Mouse (Mus musculus) heart, postnatal 0 days (tissue): ENCODE results near the gene Nfs1. TPM values are rescaled to one million over a fixed set of nuclear protein-coding genes. Genes with fewer than 3 reads are reported as not detected.
A peak's percentile ranks its signal among the peaks of the same experiment; 100 is the strongest.

Experiments used
- ATAC-seq: fragments of 200-750 bp; cut with Nextera tagmentation; 2 replicates; pipeline ENCODE4 v1.8.0; 2017; ENCODE audit warnings: low read depth, moderate number of reproducible peaks, moderate library complexity; ENCODE audit not compliant: insufficient read depth
- DNase-seq: peaks from one replicate; pipeline ENCODE4 v3.0.0-alpha.2; 2016; ENCODE audit warnings: low spot score
- H3K27ac ChIP-seq: fragments of 300-500 bp; sonication (generic); 2 replicates; pipeline ENCODE4 v1.5.1; 2014; ENCODE audit warnings: low read depth, mild to moderate bottlenecking
- H3K27me3 ChIP-seq: fragments of 300-500 bp; sonication (generic); 2 replicates; pipeline ENCODE4 v1.6.1; 2014; ENCODE audit warnings: low read length, mixed read lengths; ENCODE audit not compliant: control insufficient read depth, insufficient read depth
- H3K36me3 ChIP-seq: fragments of 300-500 bp; sonication (generic); replicated peaks from 2 replicates; pipeline ENCODE4 v1.6.1; 2014; ENCODE audit warnings: low read length, mixed read lengths; ENCODE audit not compliant: control insufficient read depth, insufficient read depth
- H3K4me1 ChIP-seq: fragments of 300-500 bp; sonication (generic); 2 replicates; pipeline ENCODE4 v1.6.1; 2014; ENCODE audit warnings: antibody characterized with exemption; ENCODE audit not compliant: control insufficient read depth, insufficient read depth
- H3K4me2 ChIP-seq: fragments of 300-500 bp; sonication (generic); 2 replicates; pipeline ENCODE4 v1.6.1; 2014; ENCODE audit warnings: low read depth, mild to moderate bottlenecking, low read length, moderate library complexity
- H3K4me3 ChIP-seq: fragments of 300-500 bp; sonication (generic); 2 replicates; pipeline ENCODE4 v1.5.1; 2014; ENCODE audit warnings: low read depth, low read length
- H3K9ac ChIP-seq: fragments of 300-500 bp; sonication (generic); replicated peaks from 2 replicates; pipeline ENCODE4 v1.6.1; 2014; ENCODE audit warnings: low read depth, low read length, mixed read lengths
- H3K9me3 ChIP-seq: fragments of 300-500 bp; sonication (generic); replicated peaks from 2 replicates; pipeline ENCODE4 v1.6.1; 2016; ENCODE audit warnings: low read length; ENCODE audit not compliant: control insufficient read depth
- CTCF ChIP-seq: IDR thresholded peaks from 2 replicates; pipeline ENCODE4 v1.5.1; 2016; ENCODE audit warnings: antibody characterized with exemption, control low read depth, low read depth
- EP300 ChIP-seq: IDR thresholded peaks from 2 replicates; pipeline ENCODE4 v1.6.1; 2016; ENCODE audit warnings: antibody characterized with exemption, low read depth
- WGBS: fragments of 180-500 bp; shearing (Covaris S2); extraction: QIAGEN DNeasy Blood & Tissue Kit; methylation state at CpG from one replicate; pipeline ENCODE4 v1.1.7; 2014; 5-methylcytosine and 5-hydroxymethylcytosine counted together
- polyA plus RNA-seq: library from polyadenylated mRNA; unstranded; fragments of >200 nt; fragmentation: Nextera tagmentation; extraction: Ambion mirVana; gene quantifications from 2 replicates; pipeline ENCODE4 v1.2.1, GENCODE M21; 2015
- total RNA-seq: library from RNA; depleted of rRNA; stranded (reverse); fragments of >200 nt; gene quantifications from 2 replicates; pipeline ENCODE4 v1.2.3, GENCODE M21; 2014; ENCODE audit warnings: low replicate concordance

Nfs1 gene
- total and polyA plus RNA-seq, 2 experiments from 2014 or later = 71.4 to 104 TPM

DNA sequence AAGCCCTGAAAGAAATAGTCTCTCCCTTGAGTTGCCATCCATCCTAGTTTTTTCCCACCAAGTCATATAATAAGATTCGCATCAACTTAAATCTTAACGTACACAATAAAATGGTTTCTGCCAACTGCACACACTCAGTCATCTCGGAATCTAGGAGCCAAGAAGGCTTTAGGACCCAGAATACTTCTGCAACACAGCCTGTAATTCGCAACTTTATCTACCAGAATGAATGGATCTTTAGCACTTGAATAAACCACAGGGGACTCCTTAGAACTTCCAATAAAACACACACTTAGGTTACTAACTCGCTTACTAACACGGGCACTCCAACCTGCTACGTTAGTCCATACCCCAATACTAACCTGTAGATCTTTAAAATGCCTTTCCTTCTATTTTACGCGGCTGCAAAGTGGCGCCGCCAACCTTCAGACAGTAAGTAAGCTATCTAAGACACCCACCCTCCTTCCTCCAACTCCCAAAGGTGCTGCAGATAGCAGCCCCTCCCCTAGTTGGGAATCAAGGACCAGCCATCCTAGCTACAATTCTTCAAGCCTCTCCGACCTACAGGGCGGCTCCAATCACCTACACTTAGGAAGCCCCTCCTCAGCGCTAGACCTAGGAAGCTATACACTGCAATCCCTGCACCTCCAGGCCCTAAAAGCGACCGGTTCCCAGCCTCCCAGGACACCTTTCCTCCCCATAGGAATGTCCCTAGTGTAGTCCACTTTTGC lies 33.2 kb downstream of the Nfs1 start:
- under 1% methylated on average over 16 of the region's 16 CpGs for WGBS
- Histone ChIP-seq H3K27ac (peak overlapping the region; percentile 94), H3K9me3 (no peaks in the 10 kb centered on the region), H3K9ac (peak overlapping the region; percentile 98), H3K4me1 (peaks cover 8% of the 10 kb centered on the region; the same call in 1 of the 2 replicates), H3K4me3 (peak overlapping the region; percentile 96), H3K27me3 (no peaks in the 10 kb centered on the region), H3K4me2 (peak overlapping the region; percentile 76), H3K36me3 (no peaks in the 10 kb centered on the region)
- DNase-seq = peak; percentile 55
- TF ChIP-seq EP300 (no peak), CTCF (no peak)
- ATAC-seq = peak; percentile 39

DNA sequence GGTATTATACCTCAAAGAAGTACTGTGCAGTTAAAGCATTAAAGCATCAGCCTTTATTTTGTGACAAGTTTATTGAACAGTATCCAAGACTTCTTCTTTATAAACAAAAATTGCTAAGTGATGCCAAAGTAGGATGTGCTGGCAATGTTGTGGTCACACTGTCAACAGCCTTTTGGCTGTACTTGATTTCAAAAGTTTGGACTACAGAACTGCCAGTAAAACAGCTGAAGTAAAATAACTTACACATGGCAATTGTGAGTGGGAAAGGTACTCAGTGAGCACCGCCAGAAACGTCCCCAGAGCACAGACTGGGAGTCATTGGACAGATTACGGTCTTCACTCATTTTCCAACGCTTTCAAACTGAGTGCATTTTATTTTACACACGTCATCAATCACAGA lies 52.1 kb downstream of the Nfs1 start:
- TF ChIP-seq CTCF (no peak), EP300 (no peak)
- Histone ChIP-seq H3K27me3 (no peaks in the 10 kb centered on the region), H3K27ac (no peak overlapping the region), H3K4me1 (0 out of 2 replicates have a peak, but pooled peaks cover 5% of the 10 kb centered on the region), H3K9me3 (no peaks in the 10 kb centered on the region), H3K36me3 (peaks cover 20% of the 10 kb centered on the region), H3K9ac (no peak overlapping the region), H3K4me3 (no peak overlapping the region), H3K4me2 (no peak overlapping the region)
- DNase-seq (no peak), ATAC-seq (no peak)
- 68% methylated on average over 5 of the region's 5 CpGs for WGBS

DNA sequence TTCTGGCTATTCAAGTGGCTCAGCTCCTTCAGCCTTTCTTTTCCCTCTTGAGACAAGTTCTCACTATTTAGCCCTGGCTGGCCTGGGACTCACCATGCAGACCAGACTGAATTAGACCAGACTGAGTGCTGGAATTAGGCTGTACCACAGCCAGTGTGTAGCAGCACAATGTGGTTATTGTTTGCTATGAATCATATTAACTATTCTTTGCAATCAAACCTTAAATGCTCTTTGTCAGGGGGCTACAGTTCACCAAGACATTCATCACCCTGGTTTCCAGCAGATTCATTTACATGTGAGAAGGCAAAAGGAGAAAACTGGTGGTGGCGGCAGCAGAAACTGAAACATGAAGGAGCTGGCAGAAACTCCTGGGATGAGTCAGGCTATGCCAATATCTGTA lies 54.2 kb downstream of the Nfs1 start:
- WGBS = 89% methylated on average over 1 of the region's 1 CpGs
- Histone ChIP-seq H3K27me3 (no peaks in the 10 kb centered on the region), H3K4me3 (no peak overlapping the region), H3K36me3 (peaks cover 3% of the 10 kb centered on the region; the same call in 1 of the 2 replicates), H3K9ac (no peak overlapping the region), H3K27ac (no peak overlapping the region), H3K4me1 (0 out of 2 replicates have a peak, but pooled peaks cover 9% of the 10 kb centered on the region), H3K4me2 (no peak overlapping the region), H3K9me3 (no peaks in the 10 kb centered on the region)
- TF ChIP-seq CTCF (no peak), EP300 (no peak)
- DNase-seq (no peak), ATAC-seq (no peak)

DNA sequence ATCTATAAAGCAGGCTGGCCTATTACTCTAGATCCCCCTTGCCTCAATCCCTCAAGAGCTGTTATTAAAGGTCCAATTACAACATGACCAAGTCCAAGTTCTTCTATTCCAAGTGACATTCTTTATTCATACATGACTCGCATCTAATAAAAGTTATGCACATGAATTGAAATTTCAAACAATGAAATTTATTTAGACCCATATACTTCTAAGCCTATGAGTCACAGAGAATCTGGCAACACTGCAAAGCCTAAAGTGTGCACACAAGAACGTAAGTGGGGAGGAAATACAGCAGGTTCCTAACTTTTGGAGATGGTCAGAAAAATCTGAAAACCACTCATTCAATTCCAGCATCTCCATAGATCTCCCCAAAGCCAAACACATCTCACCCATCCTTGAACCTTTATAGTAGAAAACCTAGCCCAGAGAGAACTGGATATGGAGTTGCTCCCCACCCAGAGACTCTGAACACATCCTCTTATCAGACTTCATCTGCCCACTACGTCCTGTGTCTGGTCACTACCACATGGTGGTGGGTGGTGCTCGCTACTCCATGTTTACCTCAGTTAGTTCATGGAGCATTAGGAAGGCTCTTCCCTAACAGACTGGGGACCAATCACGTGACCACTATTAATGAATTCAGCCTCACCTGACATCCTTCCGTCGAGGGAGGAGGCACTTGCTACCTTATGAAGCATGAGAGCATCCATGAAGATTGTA lies 56.4 kb downstream of the Nfs1 start:
- no peaks in the 10 kb centered on the region for H3K27me3 ChIP-seq
- H3K4me1 ChIP-seq = 0 out of 2 replicates have a peak, but pooled peaks cover 9% of the 10 kb centered on the region
- DNase-seq (no peak), ATAC-seq (no peak)
- H3K4me2 ChIP-seq = no peak overlapping the region
- H3K36me3 ChIP-seq = no peaks in the 10 kb centered on the region
- H3K27ac ChIP-seq = no peak overlapping the region
- no peak overlapping the region for H3K4me3 ChIP-seq
- no peak for TF ChIP-seq CTCF
- TF ChIP-seq EP300 = no peak
- WGBS = 86% methylated on average over 7 of the region's 7 CpGs
- no peaks in the 10 kb centered on the region for H3K9me3 ChIP-seq
- no peak overlapping the region for H3K9ac ChIP-seq

DNA sequence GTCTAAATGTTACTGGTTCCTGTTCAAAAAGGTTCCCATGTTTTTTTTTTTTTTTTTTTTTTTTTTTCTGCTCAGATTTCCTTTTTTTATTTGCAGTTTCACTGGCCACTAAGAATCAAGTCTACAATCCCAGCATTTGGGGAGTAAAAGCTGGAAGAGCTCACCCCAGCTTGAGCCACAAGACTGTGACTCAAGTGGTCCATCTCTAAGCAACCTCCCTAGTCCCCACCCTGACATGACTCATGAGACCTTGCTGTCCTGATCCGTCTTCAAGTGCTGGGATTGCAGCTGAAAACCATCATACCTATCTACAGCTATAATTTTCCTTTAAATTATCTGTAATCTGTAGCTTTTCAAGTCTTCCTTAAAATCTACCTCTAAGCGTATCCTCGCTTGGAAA lies 59.4 kb downstream of the Nfs1 start:
- Histone ChIP-seq H3K4me2 (no peak overlapping the region), H3K36me3 (no peaks in the 10 kb centered on the region), H3K27me3 (no peaks in the 10 kb centered on the region), H3K4me1 (0 out of 2 replicates have a peak, but pooled peaks cover 9% of the 10 kb centered on the region), H3K27ac (no peak overlapping the region), H3K9ac (no peak overlapping the region), H3K4me3 (no peak overlapping the region), H3K9me3 (no peaks in the 10 kb centered on the region)
- ATAC-seq (no peak), DNase-seq (no peak)
- no peak for TF ChIP-seq EP300
- no peak for TF ChIP-seq CTCF
- 90% methylated on average over 3 of the region's 3 CpGs for WGBS
